Mouse (Mus musculus) layer of hippocampus, postnatal 10 days (tissue): Measurements from ENCODE around the gene Cenpa. TPM values are rescaled to one million over a fixed set of nuclear protein-coding genes. Genes with fewer than 3 reads are reported as not detected.

Source experiments
- DNase-seq, 2 experiments: peaks; one replicate each; pipeline ENCODE4 v3.0.0; 2021; ENCODE audit warnings: low spot score in 2 of 2
- long read RNA-seq: library from polyadenylated mRNA; stranded (forward); transcript quantifications from one replicate; pipeline ENCODE4 v2.0.0, GENCODE M21; 2023
- total RNA-seq, 2 experiments: library from RNA; stranded (reverse); gene quantifications; 2 replicates each; pipeline ENCODE4 v1.2.3; 2021

Gene Cenpa
- 10 to 100 TPM in 1 of 2 experiments, 1 to 10 TPM in 1; 9.3 to 10.4 TPM for total RNA-seq
- long read RNA-seq, transcript Cenpa-205 (5 exons, 1,466 nt), result major isoform, 8 of 11 reads
- long read RNA-seq, partial matches to known transcripts, result 0 of 11 reads
- long read RNA-seq, other reads (novel, unspliced or antisense), result 0 of 11 reads

GRCm38 (mm10) chr5:30666391-30667195, at the start of gene Cenpa:
TSS of gene Cenpa (plus strand) at chr5:30666777.
- DNase-seq, result peak; percentile 78 to 84

- DNase-seq, result no peak
Observed at GRCm38 (mm10) chr5:30617357-30617756, 49.2 kb upstream of the Cenpa start.

GRCm38 (mm10) chr5:30617851-30618250, 48.7 kb upstream of the Cenpa start:
- DNase-seq, result no peak

- DNase-seq, result no peak
Observed at GRCm38 (mm10) chr5:30618376-30619003, 48.1 kb upstream of the Cenpa start.

GRCm38 (mm10) chr5:30619211-30619610, 47.4 kb upstream of the Cenpa start:
- no peak for DNase-seq

GRCm38 (mm10) chr5:30620567-30620966, 46.0 kb upstream of the Cenpa start:
- no peak for DNase-seq

- DNase-seq, result no peak
Observed at GRCm38 (mm10) chr5:30621211-30621790, 45.3 kb upstream of the Cenpa start.

- no peak for DNase-seq
Observed at GRCm38 (mm10) chr5:30621844-30622176, 44.8 kb upstream of the Cenpa start.

- peak in 1 of 2 experiments; percentile 37 for DNase-seq
Observed at GRCm38 (mm10) chr5:30622177-30622840, 44.3 kb upstream of the Cenpa start.

- no peak for DNase-seq
Observed at GRCm38 (mm10) chr5:30622841-30623185, 43.8 kb upstream of the Cenpa start.

GRCm38 (mm10) chr5:30623380-30623779, 43.2 kb upstream of the Cenpa start:
- no peak for DNase-seq

GRCm38 (mm10) chr5:30624311-30624710, 42.3 kb upstream of the Cenpa start:
- DNase-seq, result no peak

GRCm38 (mm10) chr5:30624908-30625307, 41.7 kb upstream of the Cenpa start:
- no peak for DNase-seq

GRCm38 (mm10) chr5:30625379-30625778, 41.2 kb upstream of the Cenpa start:
- no peak for DNase-seq

GRCm38 (mm10) chr5:30626331-30627105, 40.1 kb upstream of the Cenpa start:
- no peak for DNase-seq

GRCm38 (mm10) chr5:30628511-30628910, 38.1 kb upstream of the Cenpa start:
- no peak for DNase-seq

- no peak for DNase-seq
Observed at GRCm38 (mm10) chr5:30630401-30630800, 36.2 kb upstream of the Cenpa start.

GRCm38 (mm10) chr5:30632134-30632533, 34.4 kb upstream of the Cenpa start:
- no peak for DNase-seq

GRCm38 (mm10) chr5:30636994-30637393, 29.6 kb upstream of the Cenpa start:
- no peak for DNase-seq

- DNase-seq, result peak; percentile 84 to 86
Observed at GRCm38 (mm10) chr5:30638041-30638440, 28.5 kb upstream of the Cenpa start.
